ENCODE assay signal across 8 mouse cellular contexts in the genomic region with DNA sequence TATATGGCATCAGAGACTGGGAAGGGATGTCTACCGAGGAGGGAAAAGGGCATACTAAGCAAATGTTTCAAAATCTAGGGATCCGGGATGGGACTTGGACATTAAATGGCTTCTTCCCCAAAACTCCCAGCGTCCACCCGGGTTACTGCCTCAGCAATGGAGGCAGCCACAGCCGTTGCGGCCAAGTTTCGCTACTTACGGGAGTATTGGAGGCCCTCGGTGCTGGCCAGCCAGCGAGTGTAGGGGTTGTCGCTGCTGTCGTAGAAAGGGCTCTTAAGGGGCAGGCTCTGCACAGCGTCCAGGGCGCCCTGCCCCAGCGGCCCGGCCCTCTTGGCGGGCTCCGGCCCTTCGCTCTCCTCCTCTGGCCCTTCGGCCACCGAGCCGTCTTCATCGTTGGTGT. TPM values are rescaled to one million over a fixed set of nuclear protein-coding genes. Genes with fewer than 3 reads are reported as not detected.
DNase-seq lines count a peak whose midpoint lies in the region; ATAC-seq and TF ChIP-seq lines count a peak whose summit lies in the region.

No protein-coding gene starts in this region.

- ATAC-seq in liver, embryonic 15.5 days (ENCODE audit: insufficient read depth): no peak
- ATAC-seq in erythroblast, adult 5-6 weeks (replicated peaks; ENCODE audit: low FRiP score, poor library complexity, severe bottlenecking): no peak

- 1% methylated on average over 23 of the region's 23 CpGs for WGBS in liver, embryonic 15.5 days (ENCODE audit: insufficient replicate concordance)
- under 1% methylated on average over 23 of the region's 23 CpGs for WGBS in forebrain, embryonic 10.5 days
- WGBS in limb, embryonic 10.5 days: under 1% methylated on average over 23 of the region's 23 CpGs
- WGBS in small intestine, adult 2 months: 3% methylated on average over 23 of the region's 23 CpGs

- H3K9me3 ChIP-seq in liver, embryonic 15.5 days (replicated peaks): no peaks in the 10 kb centered on the region
- H3K9me3 ChIP-seq in forebrain, embryonic 10.5 days: no peaks in the 10 kb centered on the region
- no peaks in the 10 kb centered on the region for H3K9me3 ChIP-seq in limb, embryonic 10.5 days (replicated peaks)

- peak overlapping the region; percentile 13; the same call in 1 of the 2 replicates for H3K4me2 ChIP-seq in liver, embryonic 15.5 days

- peaks cover 11% of the 10 kb centered on the region for H3K4me1 ChIP-seq in liver, embryonic 15.5 days (replicated peaks)
- H3K4me1 ChIP-seq in forebrain, embryonic 10.5 days: peaks cover 69% of the 10 kb centered on the region
- H3K4me1 ChIP-seq in limb, embryonic 10.5 days: peaks cover 41% of the 10 kb centered on the region
- peaks cover 8% of the 10 kb centered on the region; the same call in 1 of the 2 replicates for H3K4me1 ChIP-seq in small intestine, adult 2 months (ENCODE audit: control insufficient read depth, insufficient read depth, insufficient read length, low read length)

- H3K9ac ChIP-seq in liver, embryonic 15.5 days: no peak overlapping the region

- no peak overlapping the region for H3K27ac ChIP-seq in liver, embryonic 15.5 days (replicated peaks)
- H3K27ac ChIP-seq in forebrain, embryonic 10.5 days: peak overlapping the region; percentile 77
- no peak overlapping the region for H3K27ac ChIP-seq in limb, embryonic 10.5 days
- H3K27ac ChIP-seq in small intestine, adult 2 months (ENCODE audit: insufficient read depth, low read depth, low read length): no peak overlapping the region

- peaks cover 98% of the 10 kb centered on the region for H3K27me3 ChIP-seq in liver, embryonic 15.5 days
- H3K27me3 ChIP-seq in forebrain, embryonic 10.5 days (ENCODE audit: poor library complexity, severe bottlenecking): peaks cover 100% of the 10 kb centered on the region
- H3K27me3 ChIP-seq in limb, embryonic 10.5 days (ENCODE audit: low read depth, poor library complexity, severe bottlenecking): peaks cover 100% of the 10 kb centered on the region
- H3K27me3 ChIP-seq in small intestine, adult 2 months (ENCODE audit: control insufficient read depth, insufficient read depth, low read length): peaks cover 77% of the 10 kb centered on the region

- H3K4me3 ChIP-seq in liver, embryonic 15.5 days (replicated peaks): no peak overlapping the region
- peak overlapping the region; percentile 43 for H3K4me3 ChIP-seq in forebrain, embryonic 10.5 days
- no peak overlapping the region for H3K4me3 ChIP-seq in limb, embryonic 10.5 days
- peak overlapping the region; percentile 45 for H3K4me3 ChIP-seq in small intestine, adult 2 months (ENCODE audit: low read depth, low read length)

- no peak for TF ChIP-seq CTCF in small intestine, adult 2 months (IDR thresholded peaks at IDR 0.05; ENCODE audit: extremely low read depth, insufficient read length, insufficient replicate concordance, low read depth, low read length)

- no peaks in the 10 kb centered on the region for H3K36me3 ChIP-seq in liver, embryonic 15.5 days (replicated peaks)
- no peaks in the 10 kb centered on the region for H3K36me3 ChIP-seq in forebrain, embryonic 10.5 days (replicated peaks)
- no peaks in the 10 kb centered on the region for H3K36me3 ChIP-seq in limb, embryonic 10.5 days
- H3K36me3 ChIP-seq in small intestine, adult 2 months (ENCODE audit: control insufficient read depth, insufficient read depth, low read length): no peaks in the 10 kb centered on the region

- TF ChIP-seq POLR2A in small intestine, adult 2 months (IDR thresholded peaks at IDR 0.05; ENCODE audit: low read depth, low read length): no peak

- DNase-seq in liver: no peak
- DNase-seq in forebrain, embryonic 10.5 days (ENCODE audit: extremely low spot score, low spot score): peak; percentile 53
- peak; percentile 68 for DNase-seq in limb, embryonic 10.5 days (ENCODE audit: low spot score)
- DNase-seq in layer of hippocampus, adult 8-10 months (ENCODE audit: low spot score in 2 of 2): no peak
- DNase-seq in adrenal gland, adult 18-20 months (ENCODE audit: low spot score in 2 of 2): no peak

RNA-seq across cellular contexts. Expression of a gene that starts 8.5 kb away (rescaled TPM):
- not detected in 2 replicates for polyA plus RNA-seq in liver, embryonic 15.5 days (2015; fragmentation: Nextera tagmentation; extraction: Ambion mirVana)
- 2.8 and 4.1 TPM in 2 replicates for polyA plus RNA-seq in forebrain, embryonic 10.5 days (2016; fragmentation: Nextera tagmentation; extraction: Ambion mirVana)
- not detected in 2 replicates for polyA plus RNA-seq in limb, embryonic 10.5 days (2016; fragmentation: Nextera tagmentation; extraction: Ambion mirVana)
- 2.4 and 3.0 TPM in 2 replicates for polyA plus RNA-seq in small intestine, adult 2 months (2012; rRNA removed)
- 1 to 10 TPM; 5.1 to 7.6 (median 6.1) TPM for total RNA-seq in layer of hippocampus, adult 8-10 months (2022)
- total RNA-seq in erythroblast, adult 5-6 weeks (2015; ENCODE audit: low replicate concordance): not detected in 2 replicates
- total RNA-seq in erythroblast, adult 5-6 weeks (2017; ENCODE audit: low replicate concordance): not detected in 2 replicates
- not detected for total RNA-seq in adrenal gland, adult 18-20 months (2021)

Comparison
In these comparisons a context has a peak if more than half of its experiments do, and no peak if none do; other contexts are left out.
1. H3K4me3 ChIP-seq: peak in forebrain, embryonic 10.5 days (single experiment) and small intestine, adult 2 months (single experiment); none in liver, embryonic 15.5 days (single experiment) and limb, embryonic 10.5 days (single experiment).
2. DNase-seq: peak in forebrain, embryonic 10.5 days (single experiment) and limb, embryonic 10.5 days (single experiment); none in liver (single experiment), layer of hippocampus, adult 8-10 months (0 of 2) and adrenal gland, adult 18-20 months (0 of 2).